Mouse (Mus musculus): ENCODE data around the gene Irf2. TPM values are rescaled to one million over a fixed set of nuclear protein-coding genes. Genes with fewer than 3 reads are reported as not detected.

The Irf2 gene
- polyA plus RNA-seq, 1 experiment = 7.8 TPM

DNA sequence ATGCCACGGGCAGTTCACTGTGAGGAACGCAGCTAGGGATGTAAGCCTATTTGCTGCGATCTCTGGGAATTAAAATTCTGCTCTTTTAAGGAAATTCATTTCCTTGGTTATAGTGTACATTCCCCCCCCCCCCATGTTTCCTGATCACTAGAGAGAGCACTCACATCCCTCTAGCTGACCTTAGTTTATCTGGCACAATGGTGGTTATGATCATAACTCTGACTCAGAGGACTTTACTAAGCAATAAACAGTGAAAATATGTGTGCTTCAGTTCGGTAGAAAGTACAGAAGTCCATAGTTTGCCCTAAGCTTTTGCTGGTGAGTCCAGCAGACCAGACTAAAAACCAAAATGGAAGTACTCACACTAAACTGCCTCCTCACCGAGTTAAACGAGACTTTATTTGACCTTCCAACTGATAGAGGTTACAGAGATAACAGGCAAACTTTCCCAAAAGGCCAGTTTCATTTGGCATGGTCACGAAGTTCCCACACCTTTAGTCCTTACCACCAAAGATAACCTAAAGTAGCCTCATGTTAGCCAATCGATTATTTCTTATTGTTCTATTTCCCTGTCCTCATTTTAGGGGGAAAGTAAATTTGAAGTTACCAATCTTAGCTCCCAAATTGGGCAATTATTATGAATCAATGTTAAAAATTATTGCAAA lies 142.4 kb downstream of the Irf2 start:
- no peak for DNase-seq (ENCODE audit: low read depth)

DNA sequence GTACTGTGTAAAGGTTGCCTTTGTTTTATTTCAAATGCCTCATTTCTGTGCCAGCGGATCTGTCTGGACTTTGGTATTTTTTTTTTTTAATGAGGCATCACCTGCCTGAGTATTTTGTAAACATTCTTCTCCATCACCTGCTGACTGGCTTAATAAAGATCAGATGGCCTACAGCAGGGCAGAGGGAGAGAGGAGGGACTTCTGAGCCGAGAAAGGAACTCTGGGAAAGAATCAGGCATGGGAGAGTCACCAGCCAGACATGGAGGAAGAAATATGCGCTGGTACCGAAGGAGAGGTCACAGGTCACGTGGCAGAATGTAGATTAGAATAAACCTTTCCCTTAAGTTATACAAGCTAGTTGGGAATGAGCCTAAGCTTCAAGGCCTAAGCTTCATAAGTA lies 143.2 kb downstream of the Irf2 start:
- no peak for DNase-seq (ENCODE audit: low read depth)

DNA sequence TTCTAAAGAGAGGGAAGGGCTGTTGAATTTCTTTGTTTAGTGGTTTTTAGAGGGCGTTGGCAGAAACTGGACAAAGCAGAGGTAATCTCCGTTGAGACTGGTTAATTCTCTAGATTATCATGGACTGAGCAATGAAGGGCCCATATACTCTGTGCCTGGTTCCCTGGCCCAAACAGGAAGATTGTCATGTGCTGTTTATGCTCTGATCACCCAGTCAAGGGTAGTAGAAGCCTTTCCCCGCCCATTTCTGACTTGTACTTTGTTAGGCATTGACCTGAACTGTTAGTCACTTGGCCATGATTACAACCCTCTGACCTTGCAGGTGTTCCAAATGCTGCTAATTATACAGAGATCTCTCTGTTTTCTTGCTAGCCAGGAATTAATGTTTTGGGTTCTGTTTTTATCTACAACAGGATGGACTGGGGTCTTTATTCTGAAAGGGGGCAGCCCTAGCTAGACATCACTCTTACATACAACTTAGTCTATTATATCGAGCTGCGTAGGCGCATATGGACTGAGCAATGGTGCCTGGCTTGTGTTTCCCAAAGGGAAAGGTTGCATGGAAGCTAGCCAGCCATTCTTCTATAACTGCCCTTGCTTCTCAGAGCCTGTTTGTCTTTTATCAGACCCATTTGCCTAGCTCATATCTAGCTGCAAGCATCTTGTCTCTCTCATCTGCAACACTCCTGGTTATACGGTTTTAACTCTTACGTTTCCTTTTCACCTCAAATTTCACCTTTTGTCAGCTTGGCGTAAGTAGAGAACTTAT lies 143.9 kb downstream of the Irf2 start:
- DNase-seq (ENCODE audit: low read depth) = no peak

DNA sequence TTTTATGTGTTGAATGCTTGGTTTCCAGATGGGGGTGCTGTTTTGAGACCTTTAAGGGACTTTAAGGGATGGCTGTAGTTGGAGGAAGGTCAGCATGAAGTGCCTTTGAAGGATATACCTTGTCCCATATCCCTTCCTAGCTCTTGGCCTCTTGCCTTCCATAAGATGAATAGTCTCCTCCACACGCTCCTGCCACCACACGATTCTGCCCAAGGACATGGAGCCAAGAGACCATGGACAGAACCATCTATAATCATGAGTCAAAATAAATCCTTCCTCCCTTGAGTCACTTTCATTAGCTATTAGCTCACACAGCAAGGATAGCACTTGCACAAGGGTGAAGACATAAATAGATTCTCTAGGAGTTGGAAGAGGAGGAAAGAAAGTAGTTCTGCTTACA lies 146.3 kb downstream of the Irf2 start:
- no peak for DNase-seq (ENCODE audit: low read depth)

DNA sequence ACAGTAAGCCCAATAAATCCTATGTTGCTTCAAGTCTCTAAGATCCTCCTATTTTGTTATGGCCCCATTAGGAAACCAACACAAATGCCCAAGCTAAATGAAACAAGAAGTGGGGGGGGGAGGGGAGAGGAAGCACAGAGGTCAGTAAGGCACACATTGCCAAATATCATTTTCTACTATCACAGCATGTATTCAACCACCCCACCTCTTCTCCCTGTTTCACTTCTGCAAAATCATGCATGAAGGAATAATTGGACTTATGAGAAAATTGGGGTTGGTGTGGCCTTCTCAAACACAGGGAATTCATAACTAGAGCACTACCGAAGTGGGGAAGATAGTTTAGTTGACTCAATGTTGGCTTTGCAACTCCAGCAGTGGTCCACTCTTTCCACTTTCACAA lies 146.7 kb downstream of the Irf2 start:
- DNase-seq (ENCODE audit: low read depth) = no peak

DNA sequence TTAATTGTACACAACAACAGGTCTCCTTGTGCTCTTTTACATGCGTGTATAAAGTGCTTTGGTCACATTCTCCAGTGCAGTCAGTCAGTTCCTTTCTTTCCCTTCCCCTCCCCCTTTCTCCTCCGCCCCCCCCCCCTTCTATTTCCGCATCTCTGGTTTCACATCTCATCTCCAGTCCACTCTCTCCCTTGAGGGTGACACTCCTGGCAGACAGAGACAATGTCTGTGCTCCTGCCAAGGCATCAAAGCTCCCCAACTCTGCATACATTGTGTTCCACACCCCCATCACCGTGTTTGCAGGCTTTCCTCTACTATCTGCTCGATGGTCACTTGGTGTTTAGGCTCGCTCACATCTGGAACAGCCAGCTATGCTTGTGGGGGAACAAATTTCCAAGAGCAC lies 147.9 kb downstream of the Irf2 start:
- DNase-seq (ENCODE audit: low read depth) = no peak

DNA sequence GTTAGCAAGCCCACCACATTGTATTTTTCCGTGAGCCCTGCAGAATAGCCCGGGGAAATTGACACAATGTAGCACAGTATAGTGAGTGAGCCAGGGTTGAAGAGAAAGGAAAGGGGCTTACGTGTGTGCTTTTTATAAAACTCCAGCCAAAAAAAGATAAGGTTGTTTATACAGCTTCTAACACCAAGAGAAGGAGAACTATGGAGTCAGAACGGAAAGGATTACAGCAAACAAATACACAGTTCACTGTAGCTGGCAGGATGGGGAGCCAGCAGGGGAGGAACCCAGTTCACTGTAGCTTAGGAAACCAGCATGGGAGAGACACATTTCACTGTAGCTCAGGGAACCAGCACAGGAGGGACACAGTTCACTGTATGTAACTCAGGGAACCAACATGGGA lies 149.0 kb downstream of the Irf2 start:
- no peak for DNase-seq (ENCODE audit: low read depth)

DNA sequence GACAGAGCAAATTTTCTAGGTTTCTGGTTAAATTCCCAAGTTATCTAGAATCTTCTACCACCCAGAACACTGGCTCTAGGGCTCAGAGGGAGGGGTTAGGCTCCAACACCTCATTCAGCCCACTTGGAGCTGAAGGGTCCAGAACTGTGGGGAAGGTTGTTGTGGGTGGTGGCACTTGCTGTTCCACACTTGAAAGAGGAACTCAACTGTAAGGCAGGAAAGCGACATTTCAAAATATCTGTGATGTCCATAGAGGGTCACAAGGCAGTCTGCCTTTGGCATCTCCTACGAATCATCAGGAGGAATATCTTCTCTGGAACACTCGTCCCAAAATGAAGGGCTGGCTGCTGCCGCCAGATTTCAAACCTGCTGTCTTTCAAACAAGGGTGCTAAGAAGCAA lies 150.7 kb downstream of the Irf2 start:
- no peak for DNase-seq (ENCODE audit: low read depth)

DNA sequence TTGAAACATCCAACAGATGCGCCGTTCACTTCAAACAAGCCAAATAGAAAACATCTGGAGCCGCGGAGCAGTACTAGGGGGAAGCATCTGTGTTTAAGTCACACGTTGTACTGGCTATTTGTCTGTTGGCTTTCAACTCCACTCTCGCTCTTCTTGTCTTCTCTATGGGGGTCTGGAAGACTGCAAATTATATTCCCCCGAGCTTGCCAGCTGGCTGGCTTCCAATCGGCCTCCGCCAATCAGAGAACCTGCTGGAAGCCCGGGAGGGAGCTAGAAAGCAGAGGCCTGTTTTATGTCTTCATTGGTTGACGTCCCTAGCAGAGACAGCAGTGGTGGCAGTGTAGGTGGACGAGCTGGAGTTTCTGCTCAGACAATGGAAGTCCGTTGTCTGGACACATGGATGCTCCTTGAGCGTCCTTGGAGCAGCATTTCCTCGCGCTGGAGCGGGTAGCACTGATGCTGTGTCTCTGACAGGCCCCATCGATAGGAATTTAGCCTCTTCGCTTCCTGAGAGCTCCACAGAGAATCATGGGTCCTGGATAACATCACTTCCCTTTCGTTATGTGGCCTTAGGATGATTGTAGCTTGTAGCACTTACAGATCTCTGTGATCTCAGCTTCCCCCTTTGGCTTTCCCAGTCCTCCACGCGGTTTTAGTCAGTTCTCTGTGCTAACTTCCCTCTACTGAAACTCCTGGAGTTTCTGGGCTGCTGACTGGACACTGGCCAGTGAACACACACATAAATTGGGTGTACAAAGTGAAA lies 153.2 kb downstream of the Irf2 start:
- no peak for DNase-seq (ENCODE audit: low read depth)

DNA sequence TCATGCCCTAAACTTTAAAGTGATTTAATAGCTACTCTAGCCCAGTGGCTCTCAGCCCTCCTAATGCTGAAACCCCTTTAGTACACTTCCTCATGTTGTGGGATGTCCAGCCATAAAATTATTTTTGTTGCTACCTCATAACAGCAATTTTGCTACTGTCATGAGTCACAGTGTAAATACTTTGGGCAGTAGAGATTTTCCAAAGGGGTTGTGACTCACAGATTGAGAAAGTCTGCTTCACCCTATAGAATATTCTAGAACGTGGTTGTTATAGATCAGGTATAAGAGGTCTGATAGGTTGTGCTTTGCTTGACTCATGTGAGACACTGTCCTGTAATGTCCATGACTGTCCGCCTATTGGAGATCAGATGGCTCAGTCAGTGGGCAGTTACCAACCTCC lies 154.9 kb downstream of the Irf2 start:
- DNase-seq (ENCODE audit: low read depth) = no peak

DNA sequence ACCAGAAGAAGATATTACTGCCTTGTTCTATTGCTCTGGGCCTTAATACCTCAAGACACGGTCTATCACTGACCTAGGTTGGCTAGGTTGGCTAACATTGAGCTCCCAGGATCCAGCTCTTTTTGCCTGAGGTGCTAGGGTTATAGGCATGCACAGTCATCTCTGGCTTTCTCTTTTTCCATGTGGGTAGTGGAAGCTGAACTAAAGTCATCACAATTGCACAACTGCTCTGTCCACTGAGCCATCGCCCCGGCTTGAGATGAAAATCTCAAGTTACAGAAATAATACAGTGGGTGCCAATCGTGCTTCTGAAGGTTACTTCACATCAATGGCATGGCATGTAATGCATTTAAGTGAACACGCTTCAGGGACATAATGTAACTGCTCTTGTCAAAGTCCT lies 156.5 kb downstream of the Irf2 start:
- peak; percentile 30 for DNase-seq (ENCODE audit: low read depth)

DNA sequence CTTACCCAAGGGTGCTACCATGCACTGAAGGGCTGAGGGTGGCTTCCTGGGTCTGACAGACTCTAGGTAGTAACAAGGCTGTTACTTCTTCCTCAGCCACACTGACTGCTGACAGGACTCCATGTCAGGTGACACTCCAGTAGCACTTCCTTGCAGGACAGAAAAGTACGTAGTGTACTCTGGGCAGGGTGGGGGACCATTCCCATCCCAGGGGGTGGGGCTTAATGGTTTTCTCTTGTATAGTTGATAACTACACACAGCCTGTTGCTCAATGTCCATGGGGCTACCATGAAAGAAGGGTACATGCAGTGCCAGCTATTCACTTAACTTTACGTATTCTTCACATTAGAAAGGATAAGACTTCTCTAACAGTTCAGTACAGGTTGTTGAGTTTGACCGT lies 157.2 kb downstream of the Irf2 start:
- DNase-seq (ENCODE audit: low read depth) = no peak

Other genes starting within 250 kb of the Irf2 start
- 0.80 and 1.4 TPM in 2 replicates for gene Cenpu, start 187.7 kb upstream of the Irf2 start, polyA plus RNA-seq (2012; rRNA removed)
- 2.5 and 3.8 TPM in 2 replicates for gene Primpol, start 122.5 kb upstream of the Irf2 start, polyA plus RNA-seq (2012; rRNA removed)
- 7.7 and 8.3 TPM in 2 replicates for gene Casp3, start 122.4 kb upstream of the Irf2 start, polyA plus RNA-seq (2012; rRNA removed)
- gene Enpp6, start 247.2 kb downstream of the Irf2 start, polyA plus RNA-seq (2012; rRNA removed) = 5.5 and 7.8 TPM in 2 replicates